Mouse (Mus musculus) skeletal muscle tissue, adult 2 months (tissue): ENCODE measurements around the gene Aurkb.

ENCODE experiments used
- DNase-seq: peaks from one replicate; pipeline ENCODE4 v3.0.0-alpha.2; 2012; ENCODE audit warnings: low read depth, low spot score

The Aurkb gene

DNA sequence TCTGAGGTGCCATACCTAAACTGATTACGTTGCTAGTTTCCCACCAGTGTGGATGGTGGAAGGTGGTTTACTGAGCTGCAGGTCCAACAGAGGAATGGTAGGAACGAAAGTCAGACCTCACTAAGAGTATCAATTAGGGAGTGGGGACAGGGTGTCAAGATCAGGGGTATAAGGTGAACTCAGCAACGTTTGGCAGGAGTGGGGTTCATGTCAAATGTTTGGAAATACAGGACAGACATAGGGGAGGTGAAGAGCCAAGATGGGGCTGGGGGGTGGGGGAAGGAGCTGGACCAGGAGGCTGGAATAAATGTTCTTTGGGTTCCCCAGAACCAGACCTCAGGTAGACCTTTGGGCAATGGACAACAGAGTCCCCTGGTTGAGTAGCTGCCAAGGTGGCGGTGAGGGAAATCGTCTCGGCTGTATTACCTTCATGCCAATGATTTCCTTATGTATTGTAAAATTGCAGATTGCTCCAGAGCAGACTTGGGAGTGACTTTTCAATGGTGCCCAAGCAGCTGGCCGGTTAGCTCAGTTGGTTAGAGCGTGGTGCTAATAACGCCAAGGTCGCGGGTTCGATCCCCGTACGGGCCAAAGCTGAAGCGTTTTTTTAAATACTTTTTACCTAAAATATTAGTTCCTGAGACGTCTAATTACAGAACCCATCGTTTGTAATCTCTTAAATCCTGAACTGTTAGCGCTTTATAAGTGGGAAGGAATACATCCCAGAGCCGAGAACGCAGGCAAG, 8.8 kb upstream of the Aurkb start:
- DNase-seq: peak; percentile 87

DNA sequence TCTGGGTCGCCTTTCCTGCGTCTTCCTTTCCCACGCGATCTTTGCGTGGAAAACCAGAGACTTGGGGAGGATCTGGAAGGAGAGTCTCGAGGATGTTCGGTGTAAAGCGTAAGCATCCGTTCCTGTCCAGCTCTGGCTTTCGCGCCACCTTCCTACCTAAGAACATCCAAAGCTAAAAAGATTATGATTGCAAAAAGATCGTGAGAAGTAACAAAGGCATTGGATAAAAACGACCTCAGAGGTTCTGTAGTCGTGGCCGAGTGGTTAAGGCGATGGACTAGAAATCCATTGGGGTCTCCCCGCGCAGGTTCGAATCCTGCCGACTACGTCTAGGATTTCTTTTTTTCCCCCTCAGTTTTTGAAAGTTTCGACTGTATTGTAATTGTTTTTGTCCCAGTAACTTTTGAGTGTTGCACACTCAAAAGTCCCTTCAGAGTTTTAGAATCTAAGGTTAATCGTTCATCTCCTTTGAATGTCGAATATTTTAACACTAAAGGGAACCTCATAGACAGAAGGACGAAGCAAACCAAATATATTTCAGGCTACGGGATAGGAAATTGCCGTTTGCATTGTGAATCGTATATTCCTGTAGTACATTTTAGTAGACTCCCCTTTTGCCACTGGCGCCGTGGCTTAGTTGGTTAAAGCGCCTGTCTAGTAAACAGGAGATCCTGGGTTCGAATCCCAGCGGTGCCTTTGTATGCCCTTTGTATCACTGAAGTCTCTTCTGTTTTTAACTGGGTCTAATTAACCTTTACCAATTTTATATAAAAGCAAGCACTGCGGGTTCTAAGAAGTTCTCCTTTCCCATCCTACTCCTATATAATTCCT, 8.0 kb upstream of the Aurkb start:
- peak; percentile 89 for DNase-seq

DNA sequence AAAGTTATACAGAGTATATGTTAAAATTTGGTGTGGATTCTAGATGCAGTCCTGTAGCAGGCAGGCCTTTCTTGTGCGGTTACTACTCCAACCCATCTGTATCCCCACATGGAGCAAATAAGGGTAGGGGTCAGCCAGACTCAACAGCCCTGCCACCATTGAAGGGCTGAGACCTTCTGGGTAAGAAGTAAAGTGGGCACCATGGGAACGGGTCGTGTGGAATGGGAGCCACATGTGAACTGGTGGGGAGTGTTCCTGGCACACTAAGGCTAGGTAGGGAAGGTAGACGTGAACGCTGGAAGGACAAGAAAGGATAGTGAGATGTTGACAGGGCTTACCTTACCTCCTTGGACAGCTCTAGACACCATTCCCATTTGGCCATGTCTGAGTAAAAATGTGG, 7.3 kb upstream of the Aurkb start:
- DNase-seq: no peak

DNA sequence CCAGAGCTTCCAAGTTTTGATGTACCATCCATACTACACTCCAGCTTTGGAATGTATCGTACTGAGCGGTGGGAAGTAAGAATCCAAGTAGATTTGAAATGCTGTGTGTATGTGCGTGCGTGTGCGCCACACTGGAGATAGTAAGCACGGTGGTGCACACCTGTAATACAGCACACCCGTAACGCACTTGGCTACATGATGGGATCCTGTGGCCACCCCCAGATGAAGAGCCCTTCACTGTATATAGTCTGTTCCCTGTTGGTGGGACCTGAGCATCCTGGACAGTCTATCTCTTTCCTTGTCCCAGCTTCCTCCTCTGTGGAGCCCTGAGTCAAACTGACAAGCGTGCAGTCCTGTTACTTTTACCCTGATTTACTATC, 938 bp downstream of the Aurkb start:
- no peak for DNase-seq

DNA sequence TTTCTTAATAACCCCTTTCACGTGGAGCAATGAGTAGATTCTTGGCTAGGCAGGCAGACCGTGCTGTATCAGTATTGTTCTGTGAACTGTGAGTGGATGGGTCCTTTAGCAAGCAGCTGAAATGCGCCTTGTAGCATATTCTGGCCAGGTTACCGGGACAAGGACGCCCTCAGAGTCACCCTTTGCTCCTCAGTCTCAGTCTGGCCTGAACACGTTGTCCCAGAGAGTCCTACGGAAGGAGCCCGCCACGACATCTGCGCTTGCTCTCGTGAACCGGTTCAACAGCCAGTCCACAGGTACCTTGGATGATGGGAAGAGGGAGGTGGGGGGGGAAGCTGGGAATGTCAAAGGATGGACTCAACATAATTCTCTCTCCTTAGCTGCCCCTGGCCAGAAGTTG, 2.1 kb downstream of the Aurkb start:
- DNase-seq: no peak

DNA sequence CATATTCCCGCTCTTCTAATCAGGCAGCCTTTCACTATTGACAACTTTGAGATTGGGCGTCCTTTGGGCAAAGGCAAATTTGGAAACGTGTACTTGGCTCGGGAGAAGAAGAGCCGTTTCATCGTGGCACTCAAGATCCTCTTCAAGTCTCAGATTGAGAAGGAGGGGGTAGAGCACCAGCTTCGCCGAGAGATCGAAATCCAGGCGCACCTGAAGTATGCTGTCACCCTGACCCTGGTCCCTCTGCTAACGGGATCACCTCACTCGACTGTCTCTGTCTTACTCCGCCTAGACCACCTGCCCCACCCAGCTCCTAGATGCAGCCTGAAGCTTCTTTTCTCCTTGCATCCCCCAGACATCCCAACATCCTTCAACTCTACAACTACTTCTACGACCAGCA, 2.7 kb downstream of the Aurkb start:
- no peak for DNase-seq

DNA sequence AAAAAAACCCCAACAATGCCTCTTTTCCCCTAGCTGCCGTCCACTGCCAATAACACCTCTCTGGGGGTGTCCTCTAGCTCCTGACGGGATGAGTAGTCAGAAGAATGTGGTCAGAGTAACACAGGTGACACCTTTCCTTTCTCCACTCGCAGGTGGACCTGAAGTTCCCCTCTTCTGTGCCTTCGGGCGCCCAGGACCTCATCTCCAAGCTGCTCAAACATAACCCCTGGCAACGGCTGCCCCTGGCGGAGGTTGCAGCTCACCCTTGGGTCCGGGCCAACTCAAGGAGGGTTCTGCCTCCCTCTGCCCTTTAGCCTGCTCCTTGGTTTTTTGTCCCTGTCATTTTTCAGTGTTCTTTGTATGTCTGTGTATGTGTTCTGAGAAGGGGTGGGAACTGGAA, 5.3 kb downstream of the Aurkb start:
- no peak for DNase-seq

DNA sequence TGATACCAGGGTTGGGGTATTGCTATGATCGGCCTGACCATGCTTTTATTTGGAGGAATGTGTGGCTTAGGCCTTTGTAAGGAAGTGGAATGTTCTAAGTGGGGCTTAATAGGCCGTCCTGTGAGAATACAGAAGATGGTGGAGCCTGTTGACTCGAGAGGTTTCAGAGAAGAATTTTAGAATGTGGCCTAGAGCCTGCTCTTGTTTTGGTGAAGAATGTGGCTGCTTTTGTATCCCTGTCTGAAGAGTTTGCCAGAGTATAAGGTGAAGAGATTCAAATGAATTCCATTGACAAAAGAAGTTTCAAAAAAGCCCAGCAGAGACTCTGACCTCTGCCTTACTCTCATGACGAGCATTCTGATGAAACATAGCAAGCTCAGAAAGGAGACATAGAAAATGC, 6.3 kb downstream of the Aurkb start:
- DNase-seq: no peak

DNA sequence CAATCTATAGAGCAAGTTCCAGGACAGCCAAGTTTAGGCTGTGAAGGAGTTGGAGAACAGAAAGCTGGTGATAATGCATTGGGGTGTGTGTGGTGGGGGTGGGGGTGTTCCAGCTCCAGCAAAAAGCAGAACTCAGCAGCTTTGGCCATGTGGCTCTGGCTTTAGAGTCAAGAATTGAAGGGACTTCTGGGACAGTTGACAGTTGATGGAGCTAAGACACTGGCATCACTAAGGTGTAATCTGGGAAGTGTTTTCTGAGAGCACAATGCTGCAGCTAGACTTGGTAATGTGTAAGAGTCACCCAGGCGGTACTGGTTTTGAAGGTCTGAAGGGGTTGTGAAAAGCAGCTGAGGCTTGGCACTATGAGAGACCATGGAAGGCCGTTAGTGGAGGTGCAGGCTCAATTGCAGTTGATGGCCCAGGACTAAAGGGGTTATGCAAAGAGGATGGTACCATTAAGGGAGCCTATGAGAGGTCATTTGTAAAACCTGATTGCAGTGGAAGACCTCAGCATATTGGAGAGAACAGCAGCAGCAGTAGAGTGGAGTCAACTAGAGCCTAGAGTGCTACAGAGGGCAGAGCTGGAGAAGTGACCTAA, 7.5 kb downstream of the Aurkb start:
- no peak for DNase-seq

DNA sequence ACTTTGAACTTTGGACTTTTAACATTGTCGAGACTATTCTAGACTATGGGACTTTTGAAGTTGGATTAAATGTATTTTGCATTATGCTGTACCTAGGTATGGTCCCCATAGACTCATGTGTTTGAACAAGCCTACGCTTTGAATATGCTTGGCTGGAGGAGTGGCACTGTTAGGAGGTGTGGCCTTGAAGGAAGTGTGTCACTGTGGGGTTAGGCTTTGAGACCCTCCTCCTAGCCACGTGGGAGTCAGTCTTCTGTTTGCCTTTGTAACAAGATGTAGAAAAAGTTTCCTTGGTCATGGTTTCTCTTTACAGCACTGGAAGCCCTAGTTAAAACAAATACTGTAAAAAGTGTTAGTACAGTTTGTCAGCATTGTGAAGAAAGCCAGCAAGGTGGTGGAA, 8.4 kb downstream of the Aurkb start:
- DNase-seq: no peak

DNA sequence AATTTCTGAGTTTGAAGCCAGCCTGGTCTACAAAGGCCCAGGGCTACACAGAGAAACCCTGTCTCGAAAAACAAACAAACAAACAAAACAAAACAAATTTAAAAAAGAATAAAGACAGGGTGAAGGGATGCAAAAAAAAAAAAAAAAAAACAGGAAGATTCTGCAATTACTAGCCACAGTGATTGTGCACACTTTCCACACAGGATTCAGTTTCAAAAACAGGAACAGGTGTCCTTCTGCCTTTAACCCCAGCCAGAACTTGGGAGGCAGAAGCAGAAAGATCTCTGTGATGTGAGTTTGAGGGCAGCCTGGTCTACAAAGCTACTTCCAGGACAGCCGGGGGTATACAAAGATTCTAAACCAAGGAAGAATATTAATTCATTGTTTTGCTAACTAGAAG, 12.8 kb downstream of the Aurkb start:
- DNase-seq: no peak

DNA sequence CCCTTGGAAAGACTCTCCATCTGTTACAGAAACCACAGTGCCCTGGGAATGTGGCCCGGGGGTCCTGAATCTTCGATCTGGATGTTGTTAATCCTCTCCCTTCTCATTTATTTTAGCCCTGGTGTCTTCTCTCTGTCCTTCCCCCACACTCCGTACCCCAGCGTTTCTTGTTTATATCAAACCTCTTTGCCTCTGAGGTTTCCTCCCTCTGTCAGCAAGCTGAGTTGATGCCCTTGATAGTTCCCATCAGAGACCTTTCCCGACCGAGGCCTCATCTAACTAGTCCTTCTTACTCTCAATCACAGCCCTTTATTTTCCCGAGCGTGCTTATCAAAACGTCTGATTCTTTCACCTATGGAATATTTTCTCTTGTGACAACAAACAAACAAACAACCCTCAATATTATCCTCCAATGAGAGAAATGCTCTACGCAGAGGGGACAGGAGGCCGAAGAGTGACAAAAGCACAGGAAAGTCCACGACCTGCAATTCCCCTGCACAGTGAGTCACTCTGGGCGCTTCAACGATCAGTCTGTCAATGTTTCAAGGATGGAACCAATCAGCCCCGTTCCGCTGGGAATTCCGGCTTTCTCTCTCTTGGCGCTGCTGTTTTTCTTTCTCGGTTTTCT, 13.4 kb downstream of the Aurkb start:
- DNase-seq: no peak

DNA sequence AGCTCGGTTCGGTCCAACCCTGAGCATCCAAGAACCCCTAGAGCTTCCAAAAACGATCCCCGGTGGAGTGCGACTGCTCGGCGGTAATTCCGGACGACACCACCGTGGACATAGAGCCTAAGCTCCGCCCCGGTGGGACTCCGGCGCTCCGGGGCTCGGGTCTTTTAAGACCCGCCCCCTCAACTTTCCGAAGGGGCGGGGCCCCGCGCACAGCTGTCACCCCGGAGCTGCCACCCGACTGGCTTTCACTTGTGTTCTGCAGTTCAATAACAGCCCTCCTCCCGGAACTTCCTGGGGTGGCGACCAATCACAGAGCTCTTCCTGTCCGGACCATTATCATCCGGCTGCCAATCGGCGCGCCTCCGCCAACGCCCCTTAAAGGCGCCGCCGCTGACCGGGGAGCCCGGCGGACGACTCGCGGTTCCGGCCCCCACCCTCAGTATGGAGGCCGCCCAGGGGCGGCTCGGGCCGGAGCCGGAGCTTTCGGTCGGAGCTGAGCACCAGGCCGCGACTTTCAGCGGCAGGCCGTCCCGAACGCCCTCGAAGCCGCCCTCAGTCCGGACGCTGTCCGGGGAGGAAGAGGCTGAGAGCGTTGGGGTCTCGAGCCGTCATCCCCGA, 14.0 kb downstream of the Aurkb start, which contains the start of gene Borcs6:
Gene Borcs6 (plus strand): TSS at position 361 of the 618 bp plus-strand sequence.
- DNase-seq: peak; percentile 99

DNA sequence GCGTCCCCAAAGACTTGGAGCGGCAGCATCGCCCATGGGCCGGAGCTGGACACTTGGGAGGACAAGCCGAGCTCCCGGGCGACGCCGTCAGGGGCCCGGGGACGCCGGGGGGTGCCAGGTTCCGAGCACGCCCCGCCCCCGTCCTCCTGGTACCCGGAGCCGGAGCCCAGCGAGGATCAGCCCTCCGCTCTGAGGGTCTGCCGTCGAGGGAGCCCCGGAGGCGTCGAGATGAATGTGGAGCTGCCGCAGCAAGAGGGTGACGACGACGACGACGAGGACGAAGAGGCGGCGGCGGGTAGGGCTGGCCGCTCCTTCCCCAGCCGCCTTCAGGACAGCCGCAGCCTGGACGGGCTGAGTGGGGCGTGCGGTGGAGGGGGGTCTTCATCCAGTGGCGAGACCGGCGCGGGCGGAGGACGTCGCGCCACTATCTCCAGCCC, 14.5 kb downstream of the Aurkb start:
- no peak for DNase-seq

DNA sequence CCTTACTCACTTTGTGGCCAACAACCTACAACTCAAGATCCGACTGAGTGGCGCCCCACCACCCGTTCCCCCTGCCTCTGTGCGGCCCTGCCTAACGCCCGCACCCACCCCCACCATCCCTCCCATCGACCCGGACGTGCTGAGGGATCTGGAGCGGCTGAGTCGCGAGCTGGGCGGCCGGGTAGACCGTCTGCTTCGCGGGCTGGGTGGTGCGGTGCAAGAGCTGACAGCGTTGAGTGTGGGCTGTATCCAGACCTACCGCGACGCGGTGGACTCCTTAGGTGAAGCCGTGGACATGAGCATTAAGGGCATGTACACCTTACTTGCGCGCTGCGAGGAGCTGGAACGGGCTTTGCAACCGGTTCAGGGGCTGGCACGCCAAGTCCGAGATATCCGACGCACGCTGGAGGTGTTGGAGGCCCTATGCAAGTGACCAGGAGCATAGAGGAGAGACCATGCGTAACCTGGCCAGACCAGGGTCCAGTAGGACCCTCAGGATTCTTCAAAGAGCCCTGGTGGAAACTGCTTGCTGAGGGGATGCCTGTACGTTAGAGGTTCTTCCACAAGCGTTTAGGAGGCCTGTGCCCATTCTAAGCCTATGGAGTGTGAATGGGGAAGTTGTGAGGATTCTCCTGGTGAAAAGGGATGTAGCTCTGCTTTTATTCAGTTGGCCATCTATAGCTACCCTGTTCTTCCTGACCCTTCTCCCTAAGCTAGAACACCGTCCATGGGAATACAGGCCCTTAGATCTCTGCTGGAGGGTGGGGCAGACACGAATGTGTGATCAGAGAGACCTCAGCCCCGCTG, 15.2 kb downstream of the Aurkb start:
- no peak for DNase-seq

DNA sequence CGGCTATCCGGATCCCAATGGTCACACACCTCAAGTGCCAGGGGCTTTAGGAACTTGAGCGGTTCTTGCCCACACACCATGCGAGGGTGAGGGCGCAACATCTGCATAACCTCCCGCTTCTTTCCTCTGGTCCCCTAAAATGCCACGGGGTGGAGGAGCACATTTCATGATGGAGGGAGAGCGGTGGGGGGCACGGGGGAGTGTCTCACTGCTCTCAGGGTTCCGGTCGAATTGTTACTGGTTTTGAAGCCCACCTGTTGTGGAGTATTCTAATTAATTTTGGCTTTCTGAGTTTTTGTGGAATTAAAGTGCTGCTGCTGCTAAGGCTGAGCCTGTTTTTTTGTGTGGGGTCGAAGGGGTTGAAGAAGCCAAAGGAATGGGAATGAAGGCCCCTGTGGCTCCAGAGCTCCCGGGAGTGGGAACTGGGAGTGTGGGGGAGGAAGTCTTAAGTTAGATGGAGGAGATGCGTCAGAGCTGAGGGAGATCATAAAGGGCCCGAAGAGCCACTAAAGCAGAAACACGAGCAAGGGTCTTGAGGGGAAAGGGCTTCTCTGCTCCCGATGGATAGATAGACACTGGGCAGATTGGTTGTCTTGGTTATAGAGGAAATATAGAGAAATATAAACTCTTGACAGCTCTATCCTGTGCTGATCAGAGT, 15.9 kb downstream of the Aurkb start:
- DNase-seq: no peak

DNA sequence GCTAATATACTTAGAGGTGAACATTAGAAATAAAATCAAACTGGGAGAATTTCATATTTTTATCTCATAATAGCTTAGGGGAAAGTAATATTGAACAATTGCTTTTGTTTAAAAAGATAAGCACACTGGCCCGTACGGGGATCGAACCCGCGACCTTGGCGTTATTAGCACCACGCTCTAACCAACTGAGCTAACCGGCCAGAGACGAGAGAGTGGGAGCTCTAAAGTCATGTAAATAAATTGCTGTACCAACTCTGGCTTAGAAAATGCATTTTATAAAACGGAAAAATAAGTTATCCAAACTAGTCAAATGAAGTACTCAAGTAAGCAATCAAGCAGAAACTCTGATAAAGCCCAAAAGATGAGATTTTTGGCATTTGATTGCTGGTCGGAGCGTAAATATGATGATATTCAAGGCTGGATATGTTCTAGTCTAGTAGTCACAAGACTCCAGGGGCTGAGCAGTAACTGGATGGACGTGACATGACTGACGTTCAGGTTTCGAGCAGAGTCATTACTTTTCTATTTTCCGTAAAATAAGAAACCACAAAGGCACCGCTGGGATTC, 16.8 kb downstream of the Aurkb start:
- peak; percentile 74 for DNase-seq

DNA sequence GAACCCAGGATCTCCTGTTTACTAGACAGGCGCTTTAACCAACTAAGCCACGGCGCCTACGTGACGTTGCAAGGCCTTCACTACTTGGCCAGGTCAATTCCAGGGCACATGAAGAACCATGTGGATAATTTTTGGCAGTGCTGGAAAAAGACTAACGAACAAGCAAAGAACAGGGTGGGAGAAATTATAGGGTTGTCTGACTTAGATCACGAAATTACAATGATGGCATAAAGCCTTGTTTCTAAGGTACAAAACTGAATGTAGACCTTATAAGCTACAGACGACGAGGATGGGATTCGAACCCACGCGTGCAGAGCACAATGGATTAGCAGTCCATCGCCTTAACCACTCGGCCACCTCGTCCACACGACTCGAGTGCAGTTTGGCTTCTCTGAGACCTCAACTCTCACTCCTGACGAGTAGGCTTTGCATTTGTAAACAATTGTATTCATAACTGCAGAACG, 17.3 kb downstream of the Aurkb start:
- peak; percentile 95 for DNase-seq

DNA sequence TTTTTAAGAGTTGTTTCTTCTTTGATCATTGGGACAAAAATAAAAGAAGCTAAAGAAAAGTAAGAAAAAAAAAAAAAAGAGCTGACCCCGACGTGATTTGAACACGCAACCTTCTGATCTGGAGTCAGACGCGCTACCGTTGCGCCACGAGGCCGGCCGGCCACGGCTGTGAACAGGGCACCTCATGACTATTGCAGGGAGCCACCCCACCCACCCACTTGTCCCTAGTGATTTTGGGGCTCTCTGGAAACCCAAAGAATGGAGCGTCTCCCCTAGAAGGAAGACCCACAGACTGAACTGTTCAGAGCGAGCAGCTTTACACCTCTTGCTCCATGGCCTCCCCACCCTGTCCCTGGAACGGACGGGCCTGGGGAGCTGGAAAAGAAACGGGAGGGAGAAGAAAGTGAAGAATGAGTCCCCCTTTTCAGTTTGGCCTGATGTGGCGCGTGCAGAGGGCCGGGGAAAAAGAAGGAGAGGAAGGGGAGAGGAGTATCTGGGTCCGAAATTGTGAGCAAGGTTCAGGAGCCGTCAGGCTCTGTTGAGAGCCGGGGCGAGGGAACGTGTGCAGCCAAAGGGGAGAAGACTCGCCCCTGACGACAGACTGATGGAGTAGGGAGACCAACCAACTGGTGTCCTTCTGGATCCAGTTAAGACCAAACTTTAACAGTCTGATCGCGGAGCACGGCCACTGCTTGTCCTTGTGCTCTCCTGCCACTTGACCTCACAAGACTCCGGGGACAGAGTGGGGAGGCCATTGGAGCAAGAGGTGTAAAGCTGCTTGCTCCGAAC, 18.2 kb downstream of the Aurkb start:
- DNase-seq: peak; percentile 85
